Mouse (Mus musculus): ENCODE measurements at regions not wholly inside any gene's neighbourhood (a gene's known extent, or its start where the extent isn't known, plus 50 kb on each side); places are given as distances from the start of the nearest gene placed in this dataset.

DNA sequence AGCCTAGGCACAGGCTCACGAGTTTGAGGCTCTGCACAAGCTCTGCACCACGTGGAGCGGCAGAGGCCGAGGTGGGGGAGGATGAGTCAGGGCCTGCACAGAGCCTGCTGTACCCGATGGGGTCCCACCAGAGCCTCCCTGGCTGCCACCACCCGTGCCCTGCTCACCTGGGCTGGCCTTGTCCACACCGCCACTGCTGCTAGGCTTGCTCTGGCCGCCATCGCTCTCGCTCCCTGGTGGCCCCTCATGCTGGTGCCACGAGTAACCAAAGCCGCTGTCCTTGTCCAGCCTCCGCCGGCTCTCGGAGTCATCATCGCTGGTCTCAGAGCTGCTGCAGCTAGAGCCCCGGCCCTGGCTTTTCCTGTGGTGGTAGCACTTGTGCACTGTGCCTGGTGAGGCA lies 386.8 kb downstream of the Gm8797 start:
- DNase-seq = no peak

DNA sequence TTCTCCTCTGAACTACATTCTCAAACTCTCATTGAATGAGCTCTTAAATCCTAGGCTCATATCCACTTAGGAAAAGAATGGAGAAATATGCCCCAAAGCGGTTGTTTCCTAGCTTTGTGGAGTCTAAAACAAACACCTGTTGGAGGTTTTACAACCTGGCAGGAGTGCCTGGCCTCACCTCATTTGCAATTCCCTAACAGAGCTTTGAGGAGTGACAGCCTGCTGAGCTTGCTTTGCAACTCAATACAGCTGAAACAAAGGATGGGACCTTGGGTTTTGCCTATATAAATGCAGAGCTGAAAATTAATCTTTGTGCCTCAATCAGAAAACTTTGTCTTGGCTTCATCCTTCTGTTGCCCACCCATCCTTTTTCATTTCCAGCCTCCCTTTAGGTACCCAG lies 423.2 kb downstream of the Gm8797 start:
- DNase-seq = no peak

DNA sequence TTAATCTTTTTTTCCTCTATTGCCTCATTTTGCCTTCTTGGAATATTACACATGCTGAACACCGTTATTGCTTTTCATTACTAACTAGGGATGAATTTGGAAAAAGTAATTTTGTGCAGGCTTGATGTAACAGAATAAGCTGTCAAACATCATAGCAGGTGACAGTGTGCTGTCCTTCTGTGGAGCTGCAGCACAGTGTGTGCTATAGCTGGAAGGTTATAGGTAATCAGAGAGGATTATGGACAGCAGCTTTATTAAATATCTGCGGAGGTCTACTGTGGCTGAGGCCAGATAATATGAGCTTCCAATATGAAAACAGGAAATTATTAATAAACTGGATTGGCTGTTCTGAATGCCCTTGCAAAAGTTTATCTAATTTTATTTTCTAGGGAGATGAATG lies 431.9 kb downstream of the Gm8797 start:
- DNase-seq = no peak

DNA sequence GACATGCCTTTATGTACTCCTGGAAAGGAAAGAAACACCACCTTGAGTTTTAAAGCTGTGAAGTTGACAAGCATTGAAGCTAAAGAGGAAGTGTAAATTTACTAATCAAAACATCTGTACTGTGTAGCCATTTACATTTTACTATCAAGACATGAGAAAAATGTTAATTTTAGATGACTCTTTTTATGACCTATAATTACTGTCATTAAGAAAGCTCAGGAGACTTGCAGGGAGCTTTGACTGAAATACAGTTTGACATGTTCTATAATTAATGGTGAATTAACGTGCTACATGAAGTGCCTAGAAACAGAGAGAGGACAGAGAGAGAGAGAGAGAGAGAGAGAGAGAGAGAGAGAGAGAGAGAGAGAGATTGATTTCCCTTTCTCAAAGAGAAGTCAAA lies 432.8 kb downstream of the Gm8797 start:
- no peak for DNase-seq

DNA sequence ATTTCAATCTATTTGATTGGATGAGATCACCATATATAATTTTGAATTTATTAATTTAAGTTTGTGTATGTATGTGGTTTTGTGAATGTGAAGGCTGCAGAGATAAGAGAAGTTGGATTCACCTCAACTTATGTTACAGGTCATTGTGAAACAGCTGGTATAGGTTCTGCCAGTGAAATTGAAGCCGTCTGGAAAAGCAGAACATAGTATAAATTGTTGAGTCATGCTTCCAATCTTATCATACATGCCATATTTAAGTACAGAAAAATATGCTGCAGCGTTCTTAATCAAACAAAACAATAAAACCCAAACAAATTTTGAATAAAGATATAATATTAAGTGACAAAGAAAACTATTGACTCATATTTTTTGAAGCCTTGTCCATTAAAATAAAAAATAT lies 415.6 kb downstream of the 1700008P02Rik start:
- no peak for DNase-seq

DNA sequence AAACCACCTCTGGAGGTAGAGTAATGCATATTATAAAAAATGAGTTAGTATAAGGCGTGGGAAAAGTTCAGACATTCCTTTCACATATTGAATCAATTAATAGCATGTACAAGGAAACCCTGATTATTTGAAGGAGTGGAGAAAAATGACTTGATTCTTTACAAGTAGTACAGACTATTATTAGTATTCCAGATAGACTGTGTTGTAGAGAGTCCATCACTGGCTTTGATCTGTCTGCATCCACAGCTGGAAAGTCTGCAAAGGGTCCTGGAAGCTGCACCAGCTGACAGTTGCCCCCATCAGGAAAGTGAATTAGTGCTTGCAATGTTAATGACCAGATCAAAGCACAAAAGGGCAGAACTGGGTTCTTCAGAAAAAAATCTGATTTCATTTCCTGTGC lies 391.6 kb downstream of the 1700008P02Rik start:
- no peak for DNase-seq

Measured in cerebellum, adult 11-12 months (tissue).